Mouse (Mus musculus) heart, embryonic 10.5 days (tissue): ENCODE measurements around the gene Mcoln3. TPM values are rescaled to one million over a fixed set of nuclear protein-coding genes. Genes with fewer than 3 reads are reported as not detected.
A peak's percentile ranks its signal among the peaks of the same experiment; 100 is the strongest.

ENCODE experiments used
- DNase-seq: peaks from one replicate; pipeline ENCODE4 v3.0.0-alpha.2; 2017; ENCODE audit warnings: low spot score
- H3K27ac ChIP-seq: fragments of 300-500 bp; sonication (generic); 2 replicates; pipeline ENCODE4 v1.5.1; 2016; ENCODE audit warnings: mild to moderate bottlenecking
- H3K27me3 ChIP-seq: fragments of 300-500 bp; sonication (generic); 2 replicates; pipeline ENCODE4 v1.6.1; 2016; ENCODE audit warnings: mild to moderate bottlenecking; ENCODE audit not compliant: poor library complexity, insufficient read depth, severe bottlenecking
- H3K36me3 ChIP-seq: fragments of 300-500 bp; sonication (generic); 2 replicates; pipeline ENCODE4 v1.6.1; 2016; ENCODE audit warnings: mild to moderate bottlenecking, moderate library complexity
- H3K4me1 ChIP-seq: fragments of 300-500 bp; sonication (generic); 2 replicates; pipeline ENCODE4 v1.6.1; 2016; ENCODE audit warnings: mild to moderate bottlenecking
- H3K4me3 ChIP-seq: fragments of 300-500 bp; sonication (generic); 2 replicates; pipeline ENCODE4 v1.5.1; 2016; ENCODE audit warnings: mild to moderate bottlenecking, moderate library complexity
- H3K9me3 ChIP-seq: fragments of 300-500 bp; sonication (generic); 2 replicates; pipeline ENCODE4 v1.6.1; 2016; ENCODE audit warnings: mild to moderate bottlenecking, moderate library complexity
- WGBS: fragments of 180-500 bp; shearing (Covaris S2); methylation state at CpG from one replicate; pipeline ENCODE4 v1.1.7; 2016; 5-methylcytosine and 5-hydroxymethylcytosine counted together
- polyA plus RNA-seq: library from polyadenylated mRNA; unstranded; fragments of >200 nt; fragmentation: Nextera tagmentation; extraction: Ambion mirVana; gene quantifications from 2 replicates; pipeline ENCODE4 v1.2.1, GENCODE M21; 2016

Gene Mcoln3
- polyA plus RNA-seq, 1 experiment from 2014 or later, result 3.6 TPM

- no peaks in the 10 kb centered on the region for H3K36me3 ChIP-seq
- no peaks in the 10 kb centered on the region for H3K9me3 ChIP-seq
- H3K27ac ChIP-seq, result 0 out of 2 replicates have a peak overlapping the region, but pooled peaks have one; percentile 42
- H3K4me3 ChIP-seq, result no peak overlapping the region
- H3K27me3 ChIP-seq, result no peaks in the 10 kb centered on the region
- H3K4me1 ChIP-seq, result peaks cover 29% of the 10 kb centered on the region
- no peak for DNase-seq
- 64% methylated on average over 10 of the region's 10 CpGs for WGBS
Observed at GRCm38 (mm10) chr3:146189933-146190332, 72.7 kb downstream of the Mcoln3 start.

Other genes starting within 250 kb of the Mcoln3 start
- 39.1 and 41.1 TPM in 2 replicates for gene Bcl10, start 194.6 kb upstream of the Mcoln3 start, polyA plus RNA-seq
- gene 2410004B18Rik, start 179.4 kb upstream of the Mcoln3 start, polyA plus RNA-seq, result 43.3 and 55.7 TPM in 2 replicates
- 3.1 and 3.4 TPM in 2 replicates for gene Syde2, start 129.6 kb upstream of the Mcoln3 start, polyA plus RNA-seq
- 0.38 and 0.48 TPM in 2 replicates for gene Wdr63, start 9.3 kb upstream of the Mcoln3 start, polyA plus RNA-seq
- 0.18 and 0.44 TPM in 2 replicates for gene Mcoln2, start 32.4 kb downstream of the Mcoln3 start, polyA plus RNA-seq
- gene Lpar3, start 103.5 kb downstream of the Mcoln3 start, polyA plus RNA-seq, result 27.0 and 50.0 TPM in 2 replicates